Mouse (Mus musculus): ENCODE results near the gene Gm21958. TPM values are rescaled to one million over a fixed set of nuclear protein-coding genes. Genes with fewer than 3 reads are reported as not detected.

Gene Gm21958
- polyA plus RNA-seq, 1 experiment from 2014 or later = 0.43 TPM

- peak; percentile 68 for DNase-seq (ENCODE audit: low spot score)
- H3K27me3 ChIP-seq (ENCODE audit: insufficient read depth, low read length) = no peaks in the 10 kb centered on the region
- peak; percentile 86 for ATAC-seq (replicated peaks; ENCODE audit: low FRiP score, low read depth)
- TF ChIP-seq CTCF (IDR thresholded peaks at IDR 0.05; ENCODE audit: low read depth) = no peak
- peak within 1 kb of the TSS; percentile 63 for H3K9ac ChIP-seq (ENCODE audit: low read depth, low read length)
- H3K4me2 ChIP-seq (ENCODE audit: low read length) = peak within 1 kb of the TSS; percentile 87
- WGBS = under 1% methylated on average over 65 of the region's 66 CpGs
- peak within 1 kb of the TSS; percentile 63 for H3K27ac ChIP-seq
- 0 out of 2 replicates have a peak, but pooled peaks cover 2% of the 10 kb centered on the region for H3K36me3 ChIP-seq (ENCODE audit: insufficient read depth, low read length)
- peak within 1 kb of the TSS; percentile 52 for H3K4me3 ChIP-seq (replicated peaks; ENCODE audit: low read depth, low read length)
- H3K4me1 ChIP-seq (replicated peaks; ENCODE audit: insufficient read depth, low read length) = peaks cover 3% of the 10 kb centered on the region; the same call in 1 of the 2 replicates
- H3K9me3 ChIP-seq (replicated peaks; ENCODE audit: low read length) = no peaks in the 10 kb centered on the region
Observed at GRCm38 (mm10) chr3:54755145-54756041, 41.2 kb upstream of the Gm21958 start, which contains the start of gene Smad9. Gene Smad9 (plus strand): TSS chr3:54755582.

- ATAC-seq (replicated peaks; ENCODE audit: low FRiP score, low read depth) (no peak), DNase-seq (ENCODE audit: low spot score) (no peak)
- peaks cover 3% of the 10 kb centered on the region; the same call in 1 of the 2 replicates for H3K4me1 ChIP-seq (replicated peaks; ENCODE audit: insufficient read depth, low read length)
- peaks cover 12% of the 10 kb centered on the region for H3K36me3 ChIP-seq (ENCODE audit: insufficient read depth, low read length)
- H3K9ac ChIP-seq (ENCODE audit: low read depth, low read length) = no peak overlapping the region
- no peak overlapping the region for H3K4me2 ChIP-seq (ENCODE audit: low read length)
- no peak overlapping the region for H3K27ac ChIP-seq
- H3K4me3 ChIP-seq (replicated peaks; ENCODE audit: low read depth, low read length) = no peak overlapping the region
- WGBS = 64% methylated on average over 4 of the region's 4 CpGs
- no peak for TF ChIP-seq CTCF (IDR thresholded peaks at IDR 0.05; ENCODE audit: low read depth)
- no peaks in the 10 kb centered on the region for H3K27me3 ChIP-seq (ENCODE audit: insufficient read depth, low read length)
- H3K9me3 ChIP-seq (replicated peaks; ENCODE audit: low read length) = no peaks in the 10 kb centered on the region
Observed at GRCm38 (mm10) chr3:54753411-54753810, 39.3 kb upstream of the Gm21958 start.

- Histone ChIP-seq H3K27me3 (ENCODE audit: insufficient read depth, low read length) (no peaks in the 10 kb centered on the region), H3K36me3 (ENCODE audit: insufficient read depth, low read length) (peaks cover 78% of the 10 kb centered on the region), H3K27ac (no peak overlapping the region), H3K4me1 (replicated peaks; ENCODE audit: insufficient read depth, low read length) (no peaks in the 10 kb centered on the region), H3K9ac (ENCODE audit: low read depth, low read length) (no peak overlapping the region), H3K9me3 (replicated peaks; ENCODE audit: low read length) (no peaks in the 10 kb centered on the region), H3K4me3 (replicated peaks; ENCODE audit: low read depth, low read length) (no peak overlapping the region), H3K4me2 (ENCODE audit: low read length) (no peak overlapping the region)
- peak; percentile 66 for TF ChIP-seq CTCF (IDR thresholded peaks at IDR 0.05; ENCODE audit: low read depth)
- WGBS = 60% methylated on average over 5 of the region's 5 CpGs
- ATAC-seq (replicated peaks; ENCODE audit: low FRiP score, low read depth) (peak; percentile 68; the same call in 1 of the 2 replicates), DNase-seq (ENCODE audit: low spot score) (peak; percentile 50)
Observed at GRCm38 (mm10) chr3:54745799-54746198, 31.6 kb upstream of the Gm21958 start.

- H3K36me3 ChIP-seq (ENCODE audit: insufficient read depth, low read length) = peaks cover 62% of the 10 kb centered on the region
- H3K27ac ChIP-seq = no peak overlapping the region
- ATAC-seq (replicated peaks; ENCODE audit: low FRiP score, low read depth) = no peak
- no peak overlapping the region for H3K4me2 ChIP-seq (ENCODE audit: low read length)
- DNase-seq (ENCODE audit: low spot score) = no peak
- H3K4me1 ChIP-seq (replicated peaks; ENCODE audit: insufficient read depth, low read length) = no peaks in the 10 kb centered on the region
- H3K9ac ChIP-seq (ENCODE audit: low read depth, low read length) = no peak overlapping the region
- TF ChIP-seq CTCF (IDR thresholded peaks at IDR 0.05; ENCODE audit: low read depth) = no peak
- no peak overlapping the region for H3K4me3 ChIP-seq (replicated peaks; ENCODE audit: low read depth, low read length)
- H3K9me3 ChIP-seq (replicated peaks; ENCODE audit: low read length) = no peaks in the 10 kb centered on the region
- 93% methylated on average over 11 of the region's 11 CpGs for WGBS
- H3K27me3 ChIP-seq (ENCODE audit: insufficient read depth, low read length) = no peaks in the 10 kb centered on the region
Observed at GRCm38 (mm10) chr3:54741965-54742364, 27.8 kb upstream of the Gm21958 start.

- Histone ChIP-seq H3K27ac (no peak overlapping the region), H3K4me2 (ENCODE audit: low read length) (no peak overlapping the region), H3K4me1 (replicated peaks; ENCODE audit: insufficient read depth, low read length) (0 out of 2 replicates have a peak, but pooled peaks cover 7% of the 10 kb centered on the region), H3K36me3 (ENCODE audit: insufficient read depth, low read length) (peaks cover 26% of the 10 kb centered on the region; the same call in 1 of the 2 replicates), H3K9me3 (replicated peaks; ENCODE audit: low read length) (no peaks in the 10 kb centered on the region), H3K9ac (ENCODE audit: low read depth, low read length) (no peak overlapping the region), H3K27me3 (ENCODE audit: insufficient read depth, low read length) (no peaks in the 10 kb centered on the region), H3K4me3 (replicated peaks; ENCODE audit: low read depth, low read length) (no peak overlapping the region)
- DNase-seq (ENCODE audit: low spot score) (no peak), ATAC-seq (replicated peaks; ENCODE audit: low FRiP score, low read depth) (no peak)
- no peak for TF ChIP-seq CTCF (IDR thresholded peaks at IDR 0.05; ENCODE audit: low read depth)
- WGBS = 95% methylated on average over 8 of the region's 8 CpGs
Observed at GRCm38 (mm10) chr3:54737317-54737716, 23.2 kb upstream of the Gm21958 start.

- Histone ChIP-seq H3K36me3 (ENCODE audit: insufficient read depth, low read length) (peaks cover 24% of the 10 kb centered on the region; the same call in 1 of the 2 replicates), H3K4me1 (replicated peaks; ENCODE audit: insufficient read depth, low read length) (0 out of 2 replicates have a peak, but pooled peaks cover 7% of the 10 kb centered on the region), H3K27me3 (ENCODE audit: insufficient read depth, low read length) (no peaks in the 10 kb centered on the region), H3K4me2 (ENCODE audit: low read length) (peak overlapping the region; percentile 86), H3K9me3 (replicated peaks; ENCODE audit: low read length) (no peaks in the 10 kb centered on the region), H3K27ac (peak overlapping the region; percentile 99; the same call in 1 of the 2 replicates), H3K9ac (ENCODE audit: low read depth, low read length) (peak overlapping the region; percentile 76), H3K4me3 (replicated peaks; ENCODE audit: low read depth, low read length) (peak overlapping the region; percentile 95)
- ATAC-seq (replicated peaks; ENCODE audit: low FRiP score, low read depth) = no peak
- DNase-seq (ENCODE audit: low spot score) = peak; percentile 24
- no peak for TF ChIP-seq CTCF (IDR thresholded peaks at IDR 0.05; ENCODE audit: low read depth)
- 55% methylated on average over 18 of the region's 18 CpGs for WGBS
Observed at GRCm38 (mm10) chr3:54736101-54736927, 22.2 kb upstream of the Gm21958 start.

All from kidney, postnatal 0 days (tissue).